Mouse (Mus musculus) CD4-positive helper T cell, adult 2 months (primary cell): ENCODE measurements around the gene Ptpro.

Experiments used
- DNase-seq: peaks from one replicate; pipeline ENCODE4 v3.0.0-alpha.2; 2012; ENCODE audit warnings: low read depth, missing footprints, low spot score

Ptpro gene

DNA sequence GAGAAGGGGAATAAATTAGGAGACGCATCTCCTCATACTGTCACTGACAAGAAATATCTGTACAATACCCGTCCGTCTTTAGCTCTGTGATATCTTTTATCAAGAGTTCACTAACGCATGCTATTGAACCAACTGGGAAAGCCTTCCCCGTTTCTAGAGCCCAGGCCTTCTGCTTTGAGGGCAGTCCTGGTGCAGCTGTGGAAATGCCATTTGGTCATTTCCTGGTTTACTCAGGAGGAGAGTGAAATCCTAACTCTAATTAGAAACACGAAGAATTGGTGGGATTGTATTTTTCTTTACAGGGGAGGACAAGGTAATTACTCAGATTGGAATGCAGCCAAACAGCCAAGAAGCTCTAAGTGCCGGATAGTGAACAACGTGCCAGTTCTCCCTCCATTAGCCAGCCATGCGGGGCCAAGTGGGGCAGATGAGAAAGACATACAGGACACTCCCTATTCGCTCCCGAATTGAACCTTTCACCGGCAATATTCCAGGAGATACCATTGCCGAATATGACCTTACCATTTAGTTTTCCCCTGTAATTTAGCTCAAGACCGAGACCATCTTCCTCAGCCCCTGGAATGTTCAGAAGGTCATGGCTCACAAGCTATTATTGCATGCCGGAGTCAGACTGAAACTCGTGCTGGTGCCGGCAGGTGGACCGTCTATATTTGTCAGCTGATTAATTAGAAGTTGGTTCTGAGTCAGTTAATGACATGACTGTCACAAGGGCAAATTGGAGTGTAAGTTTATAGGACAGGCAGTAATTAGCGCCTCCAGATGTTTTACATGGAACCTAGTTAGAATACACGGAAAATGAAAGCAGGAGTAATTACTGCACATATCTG lies 43.1 kb downstream of the Ptpro start:
- DNase-seq = no peak

DNA sequence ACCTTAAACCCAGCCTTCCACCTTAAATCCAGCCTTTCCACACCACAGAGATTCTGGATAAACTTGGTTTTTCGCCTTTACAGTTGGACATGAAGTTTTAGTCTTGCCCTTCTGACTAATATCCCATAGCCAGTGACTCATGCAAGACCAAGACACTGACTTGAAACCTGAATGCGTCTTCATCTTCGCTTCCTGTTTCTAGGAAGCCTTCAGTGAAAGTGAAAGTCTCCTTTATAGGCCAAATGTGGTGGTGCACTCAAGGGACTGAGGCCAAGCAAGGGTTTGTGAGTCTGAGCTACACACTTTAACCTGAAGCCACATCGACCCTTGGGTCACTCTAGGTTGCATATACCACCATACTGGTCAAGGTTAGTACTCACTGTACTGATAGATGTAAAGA lies 50.4 kb downstream of the Ptpro start:
- DNase-seq = no peak

DNA sequence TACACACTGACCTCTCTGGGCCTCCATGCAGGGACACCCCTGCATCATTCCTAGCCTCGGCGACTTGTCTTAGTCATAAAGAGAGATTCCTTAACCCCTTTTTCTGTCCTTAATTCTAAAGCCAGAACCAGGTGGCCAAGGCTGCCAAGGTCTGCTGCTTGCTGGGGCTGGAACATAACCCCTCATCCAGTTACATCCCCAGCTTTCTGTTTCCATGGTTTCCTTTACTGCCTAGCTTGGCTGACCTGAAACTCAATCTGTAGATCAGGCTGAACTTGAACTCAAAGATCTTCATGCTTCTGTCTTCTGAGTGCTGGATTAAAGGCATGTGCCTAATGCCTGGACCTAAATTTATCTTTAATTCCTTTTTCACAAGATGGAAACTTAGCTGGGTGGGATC lies 51.7 kb downstream of the Ptpro start:
- DNase-seq = no peak

- no peak for DNase-seq
These were observed 63.1 kb downstream of the Ptpro start for GRCm38 (mm10) chr6:137315265-137315664.

- DNase-seq = no peak
These were observed 64.2 kb downstream of the Ptpro start for GRCm38 (mm10) chr6:137316358-137316757.

DNA sequence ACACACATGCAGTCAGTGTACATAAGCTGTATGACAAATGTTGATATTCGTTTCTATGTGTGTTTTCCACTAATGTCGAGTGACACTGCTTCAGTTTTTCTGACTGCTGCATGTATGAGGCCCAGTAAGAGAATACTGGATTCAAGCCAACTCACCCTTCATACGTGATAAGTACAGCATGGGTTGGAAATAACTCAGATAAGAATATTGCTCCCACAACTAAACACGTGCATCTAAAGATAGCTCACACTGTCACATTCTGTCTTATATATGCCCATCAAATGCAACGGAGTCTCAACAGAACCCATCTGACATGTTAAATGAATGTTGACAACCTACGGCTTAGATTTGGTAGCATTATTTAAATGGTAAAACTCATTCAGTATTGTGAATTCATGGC lies 65.4 kb downstream of the Ptpro start:
- DNase-seq = no peak

DNA sequence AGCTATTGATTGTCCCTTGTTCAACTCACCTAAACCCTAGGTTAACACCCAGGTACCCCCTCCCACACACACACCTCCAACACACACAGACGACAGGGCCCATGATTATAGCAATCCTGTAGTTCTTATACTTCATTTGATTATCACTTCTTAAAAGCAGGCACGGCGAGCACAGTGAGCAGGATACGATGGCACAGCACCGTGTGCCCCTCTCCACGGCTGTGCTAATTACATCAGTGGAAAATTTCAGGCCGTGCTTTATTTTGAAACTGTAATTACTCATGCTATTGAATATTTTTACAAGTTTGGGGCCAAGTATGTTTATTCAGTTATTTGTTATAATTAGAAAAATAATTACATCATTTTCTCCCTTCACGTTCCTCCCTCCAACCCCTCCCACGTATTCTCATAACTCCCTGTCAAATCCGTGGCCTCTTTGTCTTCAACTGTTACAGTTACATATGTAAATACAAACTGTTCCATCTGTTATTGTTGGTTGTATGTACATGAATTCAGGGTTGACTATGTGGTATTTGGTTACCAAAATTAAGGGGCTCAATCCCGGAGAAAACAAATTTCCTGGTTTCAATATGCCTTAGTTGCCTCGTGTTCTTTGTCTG lies 66.2 kb downstream of the Ptpro start:
- DNase-seq = no peak

- DNase-seq = no peak
These were observed 67.5 kb downstream of the Ptpro start for GRCm38 (mm10) chr6:137319658-137320057.

GRCm38 (mm10) chr6:137327718-137328117 lies 75.6 kb downstream of the Ptpro start:
- no peak for DNase-seq

- no peak for DNase-seq
These were observed 76.1 kb downstream of the Ptpro start for GRCm38 (mm10) chr6:137328228-137328627.

DNA sequence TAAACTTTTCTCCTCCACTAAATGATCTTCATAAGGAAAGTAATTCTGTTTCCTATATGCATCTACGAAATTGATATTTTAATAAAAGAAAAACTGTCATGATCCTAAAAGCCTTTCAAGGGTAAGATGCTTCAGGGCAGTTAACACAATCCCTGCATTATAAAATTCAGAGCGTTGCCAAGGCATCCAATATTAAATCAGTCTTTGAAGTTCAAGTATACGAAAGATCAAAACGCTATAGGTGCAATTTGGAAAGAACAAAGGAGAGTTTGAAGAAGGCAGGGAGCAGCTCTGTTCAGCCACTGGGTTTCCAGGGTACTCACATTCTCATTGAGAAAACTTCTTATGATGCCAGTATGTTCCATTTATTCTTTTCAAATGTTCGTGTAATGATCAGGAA lies 78.7 kb downstream of the Ptpro start:
- no peak for DNase-seq

GRCm38 (mm10) chr6:137331826-137332225 lies 79.7 kb downstream of the Ptpro start:
- no peak for DNase-seq

DNA sequence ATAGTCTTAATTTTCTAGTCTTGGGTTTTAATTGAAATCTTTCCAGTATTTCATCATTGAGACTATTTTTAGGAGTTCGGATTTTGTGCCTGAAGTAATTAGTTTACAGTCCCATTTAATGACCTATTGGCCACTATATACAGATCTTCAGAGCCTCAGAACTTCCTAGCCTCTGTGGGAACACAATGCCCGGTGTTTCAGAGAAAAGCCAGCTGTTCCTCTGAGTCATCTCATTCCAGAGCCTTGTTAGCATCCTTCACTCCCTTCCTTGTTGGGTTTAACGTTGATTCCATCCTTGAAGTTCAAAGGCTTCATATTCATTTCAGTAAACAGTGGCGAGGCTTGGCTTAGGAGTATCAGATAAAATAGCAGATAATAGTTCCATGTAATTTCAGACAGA lies 87.0 kb downstream of the Ptpro start:
- DNase-seq = no peak

DNA sequence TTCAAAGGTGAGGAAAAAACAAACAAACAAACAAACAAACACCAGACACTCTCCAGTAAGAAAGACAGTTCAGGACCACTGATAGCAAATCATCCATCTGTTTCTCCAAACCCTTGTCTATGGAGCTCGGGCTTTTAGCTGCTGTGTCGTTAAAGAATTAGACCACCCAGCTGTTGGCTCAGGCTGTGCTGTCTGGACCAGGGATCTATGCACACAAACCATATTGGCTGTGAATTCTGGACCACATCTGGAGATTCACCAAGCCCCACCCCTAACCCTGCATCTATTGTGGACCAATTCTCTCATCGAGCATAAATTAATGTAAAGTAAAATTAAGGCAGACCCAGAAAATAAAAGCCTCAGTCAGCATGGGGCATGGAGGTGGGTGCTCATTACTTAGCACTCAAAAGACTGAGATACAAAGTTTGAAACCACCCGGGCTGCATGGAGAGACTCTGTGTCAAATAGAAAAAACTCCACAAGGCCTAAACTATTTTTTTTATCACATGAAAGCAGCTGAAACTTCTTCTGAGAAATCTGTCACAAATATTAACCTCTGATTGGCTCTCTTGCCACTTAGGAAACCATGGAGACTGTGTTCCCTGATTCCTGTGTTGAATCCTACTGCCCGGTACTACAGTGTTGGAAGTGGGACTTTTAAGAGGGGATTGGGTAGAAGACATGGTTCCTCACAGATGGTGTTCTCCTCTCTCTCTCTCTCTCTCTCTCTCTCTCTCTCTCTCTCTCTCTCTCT lies 91.7 kb downstream of the Ptpro start:
- no peak for DNase-seq

DNA sequence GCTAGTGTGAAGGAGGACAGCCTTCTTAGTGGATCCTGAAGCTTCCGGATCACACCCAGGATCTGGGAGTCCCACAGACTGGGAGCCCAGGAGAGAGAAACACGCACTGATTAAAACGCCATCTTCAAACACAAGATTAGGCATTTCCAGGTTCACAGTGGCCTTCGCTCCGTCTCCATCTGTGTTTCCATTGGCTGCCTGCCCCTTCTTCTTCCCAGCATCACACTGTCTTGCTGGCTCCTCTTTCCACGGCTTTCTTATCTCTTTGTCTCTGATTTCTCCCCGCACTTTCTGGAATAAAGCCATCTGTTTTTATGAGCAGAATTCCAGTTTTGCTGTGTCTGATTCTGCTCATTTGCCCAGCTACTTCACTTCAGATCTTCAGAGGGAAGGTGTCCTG lies 108.0 kb downstream of the Ptpro start:
- DNase-seq = no peak

DNA sequence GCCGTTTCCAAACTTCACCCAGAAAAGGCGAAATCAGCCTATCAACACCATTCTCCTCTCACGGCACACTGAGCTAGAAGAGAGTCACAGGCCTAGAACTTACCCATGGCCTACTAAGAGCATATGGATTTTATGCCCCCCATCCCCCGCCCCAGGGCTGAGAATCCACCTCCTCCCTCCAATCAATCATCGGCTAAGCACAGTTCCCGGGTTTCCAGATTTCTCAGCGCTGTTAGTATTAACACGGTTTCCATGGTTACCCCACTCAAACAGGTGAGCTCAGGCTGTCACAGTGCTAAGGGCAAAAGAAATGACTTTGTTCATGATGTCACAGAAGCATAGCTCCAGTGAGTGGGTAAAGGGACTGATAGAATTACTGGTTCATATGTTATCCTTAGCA lies 110.1 kb downstream of the Ptpro start:
- DNase-seq = no peak

- DNase-seq = no peak
These were observed 112.6 kb downstream of the Ptpro start for GRCm38 (mm10) chr6:137364681-137365080.

GRCm38 (mm10) chr6:137365637-137366036 lies 113.5 kb downstream of the Ptpro start:
- no peak for DNase-seq

DNA sequence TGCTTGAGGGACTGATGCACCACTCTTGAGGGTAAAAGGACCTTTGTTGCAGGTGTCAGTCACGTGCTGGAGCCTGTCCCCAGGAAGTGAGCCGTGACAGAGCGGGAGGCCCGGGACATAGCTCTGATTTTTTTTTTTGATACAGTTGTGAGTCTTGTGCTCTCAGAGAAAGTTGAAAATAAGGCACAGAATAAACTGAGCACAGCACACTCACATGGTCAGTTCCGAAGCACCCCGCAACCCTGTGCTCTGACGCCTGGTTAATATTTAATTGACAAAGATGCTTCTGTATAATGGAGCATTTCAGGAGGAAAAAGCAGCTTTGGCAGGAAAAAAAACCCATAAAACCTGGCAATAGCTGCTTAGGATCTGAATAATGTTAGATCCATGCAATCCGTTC lies 118.6 kb downstream of the Ptpro start:
- DNase-seq = no peak

- no peak for DNase-seq
These were observed 119.3 kb downstream of the Ptpro start for GRCm38 (mm10) chr6:137371455-137371854.

GRCm38 (mm10) chr6:137373920-137374319 lies 121.8 kb downstream of the Ptpro start:
- DNase-seq = no peak

DNA sequence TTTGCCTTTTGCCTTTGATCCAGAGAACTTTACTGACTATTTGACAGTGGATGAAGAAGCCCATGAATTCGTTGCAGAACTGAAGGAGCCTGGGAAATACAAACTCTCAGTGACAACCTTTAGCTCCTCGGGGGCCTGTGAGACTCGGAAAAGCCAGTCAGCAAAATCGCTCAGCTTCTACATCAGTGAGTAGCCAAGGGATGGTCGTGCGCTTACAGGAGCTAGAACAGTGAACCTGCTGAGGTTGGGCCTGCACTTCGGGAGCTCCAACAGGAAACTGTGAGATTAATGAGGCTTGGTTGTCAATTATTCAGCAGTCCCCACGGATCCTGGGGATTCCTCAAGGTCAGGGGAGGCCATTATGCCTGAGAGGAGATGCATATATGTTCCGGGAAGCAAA lies 130.4 kb downstream of the Ptpro start:
- DNase-seq = no peak

- no peak for DNase-seq
These were observed 134.2 kb downstream of the Ptpro start for GRCm38 (mm10) chr6:137386344-137386743.
